Mouse (Mus musculus) lung, embryonic 16.5 days (tissue): ENCODE results near the gene Slc25a19. TPM values are rescaled to one million over a fixed set of nuclear protein-coding genes. Genes with fewer than 3 reads are reported as not detected.
A peak's percentile ranks its signal among the peaks of the same experiment; 100 is the strongest.

Experiments
- ATAC-seq: fragments of 200-750 bp; cut with Nextera tagmentation; 2 replicates; pipeline ENCODE4 v1.8.0; 2017; ENCODE audit warnings: low read depth, mild to moderate bottlenecking, moderate library complexity
- H3K27ac ChIP-seq: fragments of 300-500 bp; sonication (generic); 2 replicates; pipeline ENCODE4 v1.5.1; 2014; ENCODE audit warnings: mild to moderate bottlenecking, control low read depth, low read length
- H3K27me3 ChIP-seq: fragments of 300-500 bp; sonication (generic); 2 replicates; pipeline ENCODE4 v1.6.1; 2014; ENCODE audit warnings: low read depth, low read length, mixed read lengths; ENCODE audit not compliant: control insufficient read depth, insufficient read depth
- H3K36me3 ChIP-seq: fragments of 300-500 bp; sonication (generic); 2 replicates; pipeline ENCODE4 v1.6.1; 2014; ENCODE audit warnings: low read length; ENCODE audit not compliant: control insufficient read depth, insufficient read depth
- H3K4me1 ChIP-seq: fragments of 300-500 bp; sonication (generic); replicated peaks from 2 replicates; pipeline ENCODE4 v1.6.1; 2014; ENCODE audit warnings: low read length, mixed read lengths; ENCODE audit not compliant: control insufficient read depth, insufficient read depth
- H3K4me2 ChIP-seq: fragments of 300-500 bp; sonication (generic); 2 replicates; pipeline ENCODE4 v1.6.1; 2014; ENCODE audit warnings: low read depth, low read length, control low read depth
- H3K4me3 ChIP-seq: fragments of 300-500 bp; sonication (generic); 2 replicates; pipeline ENCODE4 v1.5.1; 2014; ENCODE audit warnings: mild to moderate bottlenecking, low read length, control low read depth
- H3K9ac ChIP-seq: fragments of 300-500 bp; sonication (generic); 2 replicates; pipeline ENCODE4 v1.6.1; 2014; ENCODE audit warnings: low read length, control low read depth
- H3K9me3 ChIP-seq: fragments of 300-500 bp; sonication (generic); 2 replicates; pipeline ENCODE4 v1.6.1; 2016; ENCODE audit warnings: low read length; ENCODE audit not compliant: control insufficient read depth
- WGBS: fragments of 180-500 bp; shearing (Covaris S2); extraction: QIAGEN DNeasy Blood & Tissue Kit; methylation state at CpG from one replicate; pipeline ENCODE4 v1.1.7; 2014; 5-methylcytosine and 5-hydroxymethylcytosine counted together
- polyA plus RNA-seq: library from polyadenylated mRNA; unstranded; fragments of >200 nt; fragmentation: Nextera tagmentation; extraction: Ambion mirVana; gene quantifications from 2 replicates; pipeline ENCODE4 v1.2.1, GENCODE M21; 2015

The Slc25a19 gene
- polyA plus RNA-seq, 1 experiment from 2014 or later: 25.0 TPM

DNA sequence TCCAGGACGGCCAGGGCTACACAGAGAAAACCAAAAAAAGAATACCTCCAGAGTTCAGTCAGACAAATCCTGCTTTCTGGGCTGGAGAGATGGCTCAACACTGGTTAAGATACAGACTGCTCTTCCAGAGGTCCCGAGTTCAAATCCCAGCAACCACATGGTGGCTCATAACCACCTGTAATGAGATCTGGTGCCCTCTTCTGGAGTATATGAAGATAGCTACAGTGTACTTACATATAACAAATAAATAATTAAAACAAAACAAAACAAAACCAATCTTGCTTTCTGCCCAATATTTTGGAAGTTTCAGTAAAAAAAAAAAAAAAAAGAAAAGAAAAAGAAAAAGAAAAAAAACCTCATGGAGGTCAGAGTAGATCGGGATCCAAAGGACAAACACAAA lies 32.9 kb downstream of the Slc25a19 start:
- no peak for ATAC-seq
- H3K4me3 ChIP-seq: no peak overlapping the region
- H3K27me3 ChIP-seq: no peaks in the 10 kb centered on the region
- no peaks in the 10 kb centered on the region for H3K4me1 ChIP-seq
- no peak overlapping the region for H3K4me2 ChIP-seq
- H3K27ac ChIP-seq: no peak overlapping the region
- peaks cover 29% of the 10 kb centered on the region for H3K36me3 ChIP-seq
- H3K9ac ChIP-seq: no peak overlapping the region
- H3K9me3 ChIP-seq: no peaks in the 10 kb centered on the region
- 96% methylated on average over 3 of the region's 3 CpGs for WGBS

DNA sequence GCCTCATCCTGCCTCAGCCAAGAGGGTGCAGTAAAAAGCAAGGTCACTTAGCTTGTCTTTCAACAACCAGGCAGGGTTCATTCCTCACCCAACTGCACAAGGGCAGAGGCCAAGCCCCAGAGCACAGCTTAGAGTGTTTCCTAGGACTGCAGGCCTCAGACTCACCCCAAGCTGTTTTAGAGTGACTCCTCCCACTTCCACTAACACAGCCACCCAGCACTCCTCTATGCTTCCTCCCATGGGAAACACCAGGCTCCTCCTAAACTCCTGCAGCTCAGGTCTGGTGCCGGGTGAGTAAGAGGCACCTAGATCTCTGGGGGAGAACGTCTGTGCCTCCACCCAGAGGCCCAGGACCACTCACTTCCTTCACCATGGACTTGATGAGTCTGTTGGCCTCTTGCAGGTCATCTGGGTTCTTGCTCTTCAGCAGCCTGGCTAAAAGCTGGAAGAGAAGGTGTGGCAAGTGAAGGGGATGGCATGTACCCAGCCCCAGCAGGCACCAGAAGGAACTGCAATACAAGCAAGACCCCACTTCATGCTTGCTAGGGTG lies 37.5 kb downstream of the Slc25a19 start:
- Histone ChIP-seq H3K27ac (no peak overlapping the region), H3K9me3 (no peaks in the 10 kb centered on the region), H3K36me3 (peaks cover 56% of the 10 kb centered on the region), H3K4me3 (no peak overlapping the region), H3K9ac (no peak overlapping the region), H3K27me3 (no peaks in the 10 kb centered on the region), H3K4me1 (no peaks in the 10 kb centered on the region), H3K4me2 (no peak overlapping the region)
- ATAC-seq: peak; percentile 10; the same call in 1 of the 2 replicates
- WGBS: 79% methylated on average over 2 of the region's 2 CpGs

DNA sequence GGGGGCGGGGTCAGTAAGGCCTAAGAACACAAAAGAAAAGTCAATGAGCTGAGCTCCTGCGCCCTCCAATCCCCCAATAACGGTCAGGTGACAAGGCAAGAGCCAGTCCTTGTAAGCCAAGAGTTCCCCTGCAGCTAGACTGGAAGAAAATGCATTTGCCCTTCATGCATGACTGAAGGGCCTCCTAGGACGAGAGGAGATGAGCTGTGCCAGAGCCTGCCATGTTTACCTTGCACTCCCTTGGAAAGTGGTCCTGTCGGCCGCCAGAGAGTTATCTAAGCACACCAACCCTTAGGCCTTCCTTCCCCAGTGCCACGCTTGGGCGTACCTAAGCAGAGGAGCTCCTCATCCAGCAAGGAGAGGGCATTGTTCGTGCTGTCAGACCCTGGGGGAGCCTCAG lies 40.1 kb downstream of the Slc25a19 start:
- 81% methylated on average over 9 of the region's 9 CpGs for WGBS
- Histone ChIP-seq H3K27ac (no peak overlapping the region), H3K4me1 (no peaks in the 10 kb centered on the region), H3K36me3 (peaks cover 71% of the 10 kb centered on the region), H3K4me2 (no peak overlapping the region), H3K27me3 (no peaks in the 10 kb centered on the region), H3K9me3 (no peaks in the 10 kb centered on the region), H3K9ac (no peak overlapping the region), H3K4me3 (no peak overlapping the region)
- no peak for ATAC-seq

DNA sequence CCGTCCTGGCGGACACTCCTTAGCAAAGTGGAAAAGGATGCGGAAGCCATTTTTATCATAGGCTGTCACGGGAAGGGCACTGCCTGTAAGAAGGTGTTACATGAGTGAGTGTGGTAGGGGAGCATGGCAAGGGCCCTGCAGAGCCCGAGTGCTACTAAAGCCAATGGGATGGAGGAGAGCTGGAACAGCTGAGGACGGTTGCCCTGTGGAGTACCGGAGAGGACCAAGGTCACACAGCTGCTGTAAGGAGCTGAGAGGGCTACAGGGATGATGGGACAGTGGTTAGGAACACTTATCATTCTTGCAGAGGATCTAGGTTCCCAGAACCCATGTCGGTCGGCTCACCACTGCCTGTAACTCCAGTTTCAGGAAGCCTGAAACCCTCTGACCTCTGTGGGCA lies 41.7 kb downstream of the Slc25a19 start:
- H3K9me3 ChIP-seq: no peaks in the 10 kb centered on the region
- H3K27ac ChIP-seq: no peak overlapping the region
- 84% methylated on average over 9 of the region's 9 CpGs for WGBS
- no peak overlapping the region for H3K4me2 ChIP-seq
- no peaks in the 10 kb centered on the region for H3K27me3 ChIP-seq
- ATAC-seq: no peak
- H3K4me3 ChIP-seq: no peak overlapping the region
- peaks cover 75% of the 10 kb centered on the region for H3K36me3 ChIP-seq
- no peak overlapping the region for H3K9ac ChIP-seq
- H3K4me1 ChIP-seq: no peaks in the 10 kb centered on the region

DNA sequence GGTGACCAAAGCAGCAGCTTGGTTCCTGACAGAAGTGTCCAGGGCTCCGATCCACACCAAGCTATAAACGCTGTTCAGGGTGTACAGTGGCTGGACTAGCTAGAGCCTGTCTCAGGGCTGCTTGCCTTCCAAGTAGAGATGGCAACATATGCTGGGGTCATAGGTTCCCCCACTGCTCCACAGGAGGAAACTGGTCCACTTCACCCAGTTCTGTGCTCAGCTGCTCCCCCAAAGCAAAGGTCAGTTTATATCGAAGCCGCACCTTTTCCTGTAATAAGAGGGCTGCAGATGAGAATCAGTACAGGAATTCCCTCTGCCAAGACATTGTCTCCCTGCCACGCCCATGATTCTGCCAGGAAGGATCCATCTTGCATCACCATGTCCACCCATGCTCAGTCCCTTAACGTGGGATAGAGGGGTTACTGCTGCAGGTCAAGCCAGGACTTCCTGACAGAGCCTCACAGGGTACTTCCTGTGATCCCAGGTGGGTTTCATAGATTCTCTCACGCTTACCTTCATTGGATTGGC lies 42.5 kb downstream of the Slc25a19 start:
- Histone ChIP-seq H3K4me1 (no peaks in the 10 kb centered on the region), H3K4me2 (no peak overlapping the region), H3K27ac (no peak overlapping the region), H3K9me3 (no peaks in the 10 kb centered on the region), H3K36me3 (peaks cover 74% of the 10 kb centered on the region), H3K27me3 (no peaks in the 10 kb centered on the region), H3K9ac (no peak overlapping the region), H3K4me3 (no peak overlapping the region)
- 85% methylated on average over 7 of the region's 7 CpGs for WGBS
- no peak for ATAC-seq

DNA sequence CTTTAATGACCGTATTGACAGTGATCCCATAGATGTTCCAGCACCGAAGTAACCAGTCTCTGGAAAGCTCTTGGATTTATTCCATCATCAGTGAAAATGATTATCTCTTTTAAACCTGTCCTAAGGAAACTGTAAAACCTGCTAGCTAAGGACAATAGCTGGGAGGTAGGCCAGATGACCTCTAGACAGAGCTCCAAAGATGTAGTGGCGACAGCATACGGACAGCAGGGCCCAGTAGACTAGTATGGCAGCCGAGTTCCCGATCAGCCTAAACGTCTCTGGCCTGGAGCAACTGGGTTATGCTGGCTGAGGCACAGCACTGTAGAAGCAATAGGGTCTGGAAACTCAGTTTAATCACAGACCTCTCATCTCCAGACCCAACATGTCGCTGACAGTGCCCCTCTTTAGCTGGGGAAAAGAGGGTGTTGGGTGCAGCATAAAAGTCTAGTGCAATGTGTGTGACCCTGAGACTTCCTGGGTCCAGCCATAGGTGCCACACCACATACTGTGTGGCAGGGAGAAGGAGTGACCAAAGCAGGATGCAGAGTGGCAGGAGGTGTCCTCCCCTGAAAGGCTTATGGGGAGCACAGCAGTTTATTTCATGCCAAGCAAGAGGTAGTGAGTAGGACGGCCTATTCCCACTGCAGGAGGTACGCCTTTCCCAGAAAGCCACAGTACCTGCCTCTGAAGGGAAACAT lies 43.6 kb downstream of the Slc25a19 start:
- Histone ChIP-seq H3K4me3 (no peak overlapping the region), H3K4me1 (no peaks in the 10 kb centered on the region), H3K27ac (no peak overlapping the region), H3K36me3 (peaks cover 70% of the 10 kb centered on the region), H3K9me3 (no peaks in the 10 kb centered on the region), H3K27me3 (no peaks in the 10 kb centered on the region), H3K9ac (no peak overlapping the region), H3K4me2 (no peak overlapping the region)
- no peak for ATAC-seq
- 77% methylated on average over 10 of the region's 10 CpGs for WGBS

DNA sequence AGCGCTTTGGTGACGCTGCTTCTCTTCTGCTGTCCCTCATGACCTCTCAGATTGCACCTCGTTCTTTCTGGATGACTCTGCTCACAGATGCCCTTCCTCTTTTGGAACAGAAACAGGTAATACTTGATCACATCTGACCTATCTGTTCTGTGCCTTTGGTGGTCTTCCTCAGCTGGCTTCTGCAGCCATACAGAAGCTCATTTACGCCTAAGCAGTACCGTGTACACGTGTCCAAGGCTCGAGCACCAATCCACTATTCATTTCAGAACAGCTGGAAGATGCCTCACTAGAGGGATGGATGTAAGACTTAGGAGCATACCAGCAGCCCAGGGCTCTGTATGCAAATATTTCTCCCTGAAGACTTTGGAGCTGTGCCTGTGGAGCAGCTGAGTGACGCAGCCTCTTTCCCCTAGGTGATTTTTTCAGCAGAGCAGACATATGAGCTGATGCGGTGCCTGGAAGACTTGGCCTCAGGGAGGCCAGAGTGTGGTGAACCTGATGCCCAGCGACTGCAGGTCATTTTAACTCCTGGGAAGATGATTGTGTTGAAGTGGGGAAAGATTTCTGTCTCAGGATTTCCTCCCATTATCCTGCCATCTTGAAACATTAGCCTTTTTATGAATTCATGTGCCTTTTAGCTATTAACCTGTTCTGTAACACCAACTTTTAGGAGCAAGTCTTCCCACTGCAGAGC lies 45.0 kb downstream of the Slc25a19 start:
- ATAC-seq: no peak
- H3K4me1 ChIP-seq: no peaks in the 10 kb centered on the region

DNA sequence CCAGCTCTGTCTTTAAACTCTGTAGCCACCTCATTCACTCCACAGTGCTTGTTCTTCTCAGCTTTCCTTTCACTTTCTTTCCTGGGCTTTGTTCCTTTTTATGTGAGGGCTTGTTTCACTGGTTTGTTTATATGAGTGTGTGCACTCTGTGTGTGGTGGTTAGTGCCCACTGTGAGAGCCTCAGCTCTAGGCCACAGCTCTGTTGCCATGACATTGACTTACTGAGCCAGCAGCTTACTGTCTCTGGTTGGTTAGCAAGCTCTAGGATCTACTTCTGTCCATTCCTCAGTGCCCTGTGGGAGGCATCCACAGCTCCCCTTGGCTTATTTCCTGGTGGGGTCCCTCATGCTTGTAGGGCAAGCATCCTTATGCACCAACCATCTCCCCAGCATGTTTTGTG lies 49.0 kb downstream of the Slc25a19 start:
- no peak overlapping the region for H3K9ac ChIP-seq
- no peak for ATAC-seq
- H3K36me3 ChIP-seq: peaks cover 48% of the 10 kb centered on the region
- H3K27me3 ChIP-seq: no peaks in the 10 kb centered on the region
- no peak overlapping the region for H3K27ac ChIP-seq
- no peak overlapping the region for H3K4me2 ChIP-seq
- H3K9me3 ChIP-seq: no peaks in the 10 kb centered on the region
- no peaks in the 10 kb centered on the region for H3K4me1 ChIP-seq
- H3K4me3 ChIP-seq: no peak overlapping the region

More for the DNA sequence above, 45.0 kb downstream of the Slc25a19 start:
- peaks cover 67% of the 10 kb centered on the region for H3K36me3 ChIP-seq
- H3K27ac ChIP-seq: no peak overlapping the region
- H3K4me2 ChIP-seq: no peak overlapping the region
- H3K4me3 ChIP-seq: no peak overlapping the region
- no peak overlapping the region for H3K9ac ChIP-seq
- WGBS: 76% methylated on average over 10 of the region's 10 CpGs
- H3K9me3 ChIP-seq: no peaks in the 10 kb centered on the region
- no peaks in the 10 kb centered on the region for H3K27me3 ChIP-seq

DNA sequence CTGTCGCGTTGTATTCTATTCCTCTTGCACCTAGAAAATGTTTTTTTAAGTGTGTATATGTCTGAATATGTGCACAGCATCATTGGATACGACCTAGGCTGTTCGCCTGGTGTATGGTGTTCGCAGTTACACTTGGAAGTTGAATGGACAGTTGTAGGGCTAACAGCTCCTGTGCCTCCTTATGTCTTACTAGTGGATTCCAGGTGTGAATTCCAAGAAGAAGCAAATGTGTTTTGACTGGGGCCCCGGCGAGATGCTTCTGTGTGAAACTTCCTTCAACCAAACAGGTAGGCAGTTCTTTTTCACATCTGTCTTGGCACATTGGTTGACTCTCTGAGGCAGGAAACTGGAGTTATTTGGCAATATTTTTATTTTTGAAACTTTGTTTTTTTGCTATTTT lies 63.1 kb downstream of the Slc25a19 start:
- no peak for ATAC-seq
- H3K4me2 ChIP-seq: peak overlapping the region; percentile 79
- H3K27me3 ChIP-seq: no peaks in the 10 kb centered on the region
- H3K36me3 ChIP-seq: peaks cover 17% of the 10 kb centered on the region
- H3K4me1 ChIP-seq: peaks cover 11% of the 10 kb centered on the region
- 15% methylated on average over 7 of the region's 7 CpGs for WGBS
- H3K4me3 ChIP-seq: peak overlapping the region; percentile 87
- H3K9me3 ChIP-seq: no peaks in the 10 kb centered on the region
- peak overlapping the region; percentile 87 for H3K9ac ChIP-seq
- H3K27ac ChIP-seq: no peak overlapping the region
